Mouse (Mus musculus): ENCODE data around the gene Cldn22. TPM values are rescaled to one million over a fixed set of nuclear protein-coding genes. Genes with fewer than 3 reads are reported as not detected.

Gene Cldn22
- polyA plus RNA-seq (2015; fragmentation: Illumina TruSeq; extraction: RNeasy Lipid Tissue Mini Kit (QIAGEN cat#74804); ENCODE audit: insufficient read depth, low replicate concordance), result not detected

GRCm38 (mm10) chr8:47824182-47824581, at the start of gene Cldn22:
Cldn22 (plus strand) TSS chr8:47824482.

GRCm38 (mm10) chr8:47821843-47822242, 2.4 kb upstream of the Cldn22 start, which contains the start of gene Cldn24:
Cldn24 (plus strand) TSS chr8:47822143.

Other genes with a start within 250 kb of the Cldn22 start
- 29.0 TPM for gene Ing2, start 148.9 kb upstream of the Cldn22 start, polyA plus RNA-seq (2015; fragmentation: Illumina TruSeq; extraction: RNeasy Lipid Tissue Mini Kit (QIAGEN cat#74804); ENCODE audit: insufficient read depth, low replicate concordance)
- 17.5 TPM for gene Cdkn2aip, start 110.5 kb upstream of the Cldn22 start, polyA plus RNA-seq (2015; fragmentation: Illumina TruSeq; extraction: RNeasy Lipid Tissue Mini Kit (QIAGEN cat#74804); ENCODE audit: insufficient read depth, low replicate concordance)
- not detected for gene Cldn24, start 2.3 kb upstream of the Cldn22 start, polyA plus RNA-seq (2015; fragmentation: Illumina TruSeq; extraction: RNeasy Lipid Tissue Mini Kit (QIAGEN cat#74804); ENCODE audit: insufficient read depth, low replicate concordance)
- gene Wwc2, start 166.4 kb downstream of the Cldn22 start, polyA plus RNA-seq (2015; fragmentation: Illumina TruSeq; extraction: RNeasy Lipid Tissue Mini Kit (QIAGEN cat#74804); ENCODE audit: insufficient read depth, low replicate concordance), result 3.0 TPM

Measured in spleen, adult 10 weeks (tissue).